Mouse (Mus musculus) cerebellum, adult 2 months (tissue): ENCODE data around the gene Olfr1375. TPM values are rescaled to one million over a fixed set of nuclear protein-coding genes. Genes with fewer than 3 reads are reported as not detected.
"Not testable (repeated sequence)": the region's sequence is repeated elsewhere in the genome, so short reads cannot be mapped to it uniquely, and the experiment has no call there.

ENCODE experiments used
- DNase-seq, 2 experiments: peaks; one replicate each; pipeline ENCODE4 v3.0.0; 2021
- H3K27ac ChIP-seq: fragments of 200-500 bp; 2 replicates; pipeline ENCODE4 v1.5.1; 2012; ENCODE audit warnings: low read length, control low read depth, inconsistent platforms; ENCODE audit not compliant: insufficient read depth
- H3K27me3 ChIP-seq: fragments of 200-500 bp; 2 replicates; pipeline ENCODE4 v1.6.1; 2012; ENCODE audit warnings: inconsistent platforms, mild to moderate bottlenecking, low read length, moderate library complexity; ENCODE audit not compliant: control insufficient read depth, insufficient read depth
- H3K4me1 ChIP-seq: fragments of 200-500 bp; 2 replicates; pipeline ENCODE4 v1.6.1; 2011; ENCODE audit warnings: low read length; ENCODE audit not compliant: control insufficient read depth, insufficient read depth
- H3K4me3 ChIP-seq: fragments of 200-500 bp; replicated peaks from 2 replicates; pipeline ENCODE3; 2011; ENCODE audit warnings: mild to moderate bottlenecking, low read depth, low read length, control low read depth; ENCODE audit not compliant: insufficient read depth
- CTCF ChIP-seq: fragments of 200-500 bp; IDR thresholded peaks from 2 replicates; pipeline ENCODE4 v1.5.1; 2011; ENCODE audit warnings: low read depth, mild to moderate bottlenecking, control low read depth, low read length, moderate library complexity, borderline replicate concordance; ENCODE audit not compliant: insufficient read depth
- POLR2A ChIP-seq: fragments of 200-500 bp; IDR thresholded peaks from 2 replicates; pipeline ENCODE4 v1.6.1; 2011; ENCODE audit warnings: low read length, control low read depth, borderline replicate concordance; ENCODE audit not compliant: insufficient read depth
- WGBS: fragments of 180-500 bp; shearing (Covaris S2); methylation state at CpG from one replicate; pipeline ENCODE4 v1.1.7; 2018; 5-methylcytosine and 5-hydroxymethylcytosine counted together
- polyA plus RNA-seq: library from polyadenylated mRNA; depleted of rRNA; stranded (reverse); fragments of >200 nt; gene quantifications from 2 replicates; pipeline ENCODE4 v1.2.3, GENCODE M21; 2012; rRNA removed

Olfr1375 gene
- polyA plus RNA-seq = not detected in 2 replicates

- not testable (repeated sequence) for H3K27ac ChIP-seq, H3K4me1 ChIP-seq, H3K4me3 ChIP-seq, DNase-seq, H3K27me3 ChIP-seq
- WGBS = 17% methylated on average over 3 of the region's 3 CpGs
These were observed at the start of gene Olfr1375 for GRCm38 (mm10) chr11:51047809-51048208. Olfr1375 (plus strand) TSS chr11:51048109.

GRCm38 (mm10) chr11:51003296-51003695 is 44.6 kb upstream of the Olfr1375 start, which contains the start of gene Olfr51:
Olfr51 (plus strand) TSS chr11:51003596.
- Histone ChIP-seq H3K4me1 (no peaks in the 10 kb centered on the region), H3K4me3 (no peak within 1 kb of the TSS), H3K27ac (no peak within 1 kb of the TSS), H3K27me3 (no peaks in the 10 kb centered on the region; the same call in 1 of the 2 replicates)
- TF ChIP-seq POLR2A (no peak), CTCF (no peak)
- 78% methylated on average over 5 of the region's 5 CpGs for WGBS
- DNase-seq = no peak

- WGBS = 18% methylated on average over 5 of the region's 5 CpGs
- H3K27ac ChIP-seq = no peak overlapping the region
- no peaks in the 10 kb centered on the region for H3K27me3 ChIP-seq
- DNase-seq = no peak
- TF ChIP-seq CTCF (no peak), POLR2A (no peak)
- no peaks in the 10 kb centered on the region for H3K4me1 ChIP-seq
- H3K4me3 ChIP-seq = no peak overlapping the region
These were observed 36.1 kb upstream of the Olfr1375 start for GRCm38 (mm10) chr11:51011821-51012220.

DNA sequence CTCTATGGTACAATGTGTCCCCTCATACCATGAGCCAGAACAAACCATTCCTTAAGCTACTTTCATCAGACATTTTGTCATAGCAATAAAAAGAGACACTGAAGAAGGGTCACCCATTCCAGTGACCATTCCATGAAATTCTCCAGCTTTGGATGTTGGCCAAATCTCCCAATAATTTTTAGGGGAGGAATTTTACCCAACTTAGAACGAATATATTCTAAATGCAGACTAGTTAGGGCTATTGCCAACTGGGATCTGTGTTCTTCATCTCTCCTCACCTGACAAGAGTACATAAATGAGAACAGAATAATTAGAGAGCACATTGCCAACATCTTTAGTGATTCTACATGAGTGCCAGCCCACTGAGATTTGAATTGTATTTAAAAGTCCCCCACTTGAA is 34.0 kb upstream of the Olfr1375 start, which contains the start of gene Olfr54:
Gene Olfr54, plus strand, starts transcription at position 301 of the 400 bp plus-strand sequence.
- Histone ChIP-seq H3K4me1 (no peaks in the 10 kb centered on the region), H3K27ac (no peak within 1 kb of the TSS), H3K4me3 (no peak within 1 kb of the TSS), H3K27me3 (no peaks in the 10 kb centered on the region)
- no peak for DNase-seq
- TF ChIP-seq POLR2A = no peak
- 24% methylated on average over 1 of the region's 1 CpGs for WGBS

DNA sequence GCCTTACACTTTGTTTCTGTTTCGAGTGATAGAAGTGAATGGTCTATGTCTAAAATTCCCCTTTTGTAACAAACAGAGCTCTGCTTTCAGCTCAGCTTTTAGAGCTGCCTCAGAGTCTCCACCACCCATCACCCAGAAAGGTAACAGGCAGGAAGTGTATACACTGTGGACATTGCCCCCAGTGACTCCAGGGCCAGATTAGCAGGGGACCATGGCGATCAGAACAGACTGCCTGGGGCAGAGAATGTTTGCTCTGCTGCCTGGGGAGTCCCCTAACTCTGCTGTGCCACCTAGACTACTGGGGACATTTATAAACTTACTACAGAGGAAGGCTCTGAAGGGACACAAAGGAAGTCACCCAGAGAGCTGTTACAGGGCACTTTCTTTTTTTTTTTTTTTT is 31.6 kb upstream of the Olfr1375 start:
- Histone ChIP-seq H3K27ac (no peak overlapping the region), H3K27me3 (no peaks in the 10 kb centered on the region), H3K4me3 (no peak overlapping the region), H3K4me1 (no peaks in the 10 kb centered on the region)
- DNase-seq = no peak
- WGBS = 44% methylated on average over 2 of the region's 2 CpGs
- no peak for TF ChIP-seq CTCF
- no peak for TF ChIP-seq POLR2A

GRCm38 (mm10) chr11:51026811-51027210 is 21.1 kb upstream of the Olfr1375 start:
- WGBS = 56% methylated on average over 11 of the region's 11 CpGs
- not testable (repeated sequence) for H3K4me3 ChIP-seq, H3K27me3 ChIP-seq, H3K4me1 ChIP-seq, H3K27ac ChIP-seq, DNase-seq

- H3K27ac ChIP-seq, DNase-seq, H3K4me3 ChIP-seq, H3K4me1 ChIP-seq, H3K27me3 ChIP-seq: not testable (repeated sequence)
- WGBS = 54% methylated on average over 8 of the region's 8 CpGs
These were observed 18.5 kb upstream of the Olfr1375 start for GRCm38 (mm10) chr11:51029381-51029780.

- Histone ChIP-seq H3K4me3 (no peak overlapping the region), H3K27me3 (no peaks in the 10 kb centered on the region), H3K4me1 (peaks cover 2% of the 10 kb centered on the region; the same call in 1 of the 2 replicates), H3K27ac (no peak overlapping the region)
- DNase-seq = no peak
- no peak for TF ChIP-seq CTCF
- no peak for TF ChIP-seq POLR2A
- 84% methylated on average over 2 of the region's 2 CpGs for WGBS
These were observed 17.7 kb upstream of the Olfr1375 start for GRCm38 (mm10) chr11:51030225-51030624.

DNA sequence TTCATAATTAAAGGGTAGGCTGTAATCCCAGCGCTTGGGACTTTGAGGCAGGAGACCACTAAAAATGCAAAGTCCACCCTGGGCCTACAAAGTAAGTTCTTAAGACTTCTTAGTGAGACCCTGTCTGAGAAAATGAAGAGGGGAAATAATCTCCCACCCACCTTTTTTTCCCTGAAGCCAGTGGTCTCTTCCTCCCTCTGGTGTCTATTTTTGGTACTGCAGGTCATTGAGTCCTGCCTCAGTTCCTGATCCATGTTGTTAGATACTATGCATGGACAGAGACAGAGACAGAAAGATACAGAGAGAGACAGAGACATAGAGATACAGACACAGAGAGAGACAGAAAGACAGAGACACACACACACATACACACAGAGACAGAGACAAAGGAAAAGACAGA is 15.1 kb upstream of the Olfr1375 start:
- DNase-seq = peak in 1 of 2 experiments; percentile 4
- 22% methylated on average over 1 of the region's 1 CpGs for WGBS

GRCm38 (mm10) chr11:51034141-51034540 is 13.8 kb upstream of the Olfr1375 start:
- H3K4me1 ChIP-seq, H3K4me3 ChIP-seq, H3K27ac ChIP-seq, DNase-seq, H3K27me3 ChIP-seq: not testable (repeated sequence)

More for the DNA sequence above, 15.1 kb upstream of the Olfr1375 start:
- no peak overlapping the region for H3K27ac ChIP-seq
- no peak overlapping the region for H3K4me3 ChIP-seq
- no peak for TF ChIP-seq POLR2A
- peak; percentile 44; the same call in 1 of the 2 replicates for TF ChIP-seq CTCF
- H3K4me1 ChIP-seq = no peaks in the 10 kb centered on the region
- no peaks in the 10 kb centered on the region for H3K27me3 ChIP-seq
